Mouse (Mus musculus) small intestine, adult 2 months (tissue): ENCODE data around the gene Cacna1a. TPM values are rescaled to one million over a fixed set of nuclear protein-coding genes. Genes with fewer than 3 reads are reported as not detected.

Experiments
- H3K27ac ChIP-seq: fragments of 200-500 bp; 2 replicates; pipeline ENCODE4 v1.5.1; 2012; ENCODE audit warnings: low read depth, low read length, control low read depth, inconsistent platforms; ENCODE audit not compliant: insufficient read depth
- H3K27me3 ChIP-seq: fragments of 200-500 bp; 2 replicates; pipeline ENCODE4 v1.6.1; 2012; ENCODE audit warnings: mild to moderate bottlenecking, moderate library complexity, low read length, inconsistent platforms; ENCODE audit not compliant: control insufficient read depth, insufficient read depth
- H3K36me3 ChIP-seq: fragments of 200-500 bp; 2 replicates; pipeline ENCODE4 v1.6.1; 2012; ENCODE audit warnings: mild to moderate bottlenecking, low read length, control low read depth, inconsistent platforms; ENCODE audit not compliant: control insufficient read depth, insufficient read depth
- H3K4me1 ChIP-seq: fragments of 200-500 bp; 2 replicates; pipeline ENCODE4 v1.6.1; 2012; ENCODE audit warnings: low read length, inconsistent platforms, mixed read lengths; ENCODE audit not compliant: control insufficient read depth, insufficient read depth, insufficient read length
- H3K4me3 ChIP-seq: fragments of 200-500 bp; 2 replicates; pipeline ENCODE4 v1.5.1; 2012; ENCODE audit warnings: low read depth, mild to moderate bottlenecking, control low read depth, inconsistent platforms, low read length, moderate library complexity
- CTCF ChIP-seq: fragments of 200-500 bp; IDR thresholded peaks from 2 replicates; pipeline ENCODE4 v1.5.1; 2012; ENCODE audit warnings: low read depth, mild to moderate bottlenecking, control low read depth, inconsistent platforms, low read length, moderate library complexity, mixed read lengths; ENCODE audit not compliant: insufficient replicate concordance, insufficient read length; ENCODE audit errors: extremely low read depth
- POLR2A ChIP-seq: fragments of 200-500 bp; IDR thresholded peaks from 2 replicates; pipeline ENCODE4 v1.6.1; 2012; ENCODE audit warnings: low read depth, mild to moderate bottlenecking, control low read depth, inconsistent platforms, low read length, moderate library complexity
- WGBS: fragments of 180-500 bp; shearing (Covaris S2); methylation state at CpG from one replicate; pipeline ENCODE4 v1.1.7; 2018; 5-methylcytosine and 5-hydroxymethylcytosine counted together
- polyA plus RNA-seq: library from polyadenylated mRNA; depleted of rRNA; stranded (reverse); fragments of >200 nt; gene quantifications from 2 replicates; pipeline ENCODE4 v1.2.3, GENCODE M21; 2012; rRNA removed

Gene Cacna1a
- polyA plus RNA-seq, 1 experiment: 23.5 TPM

- TF ChIP-seq CTCF (no peak), POLR2A (no peak)
- peaks cover 18% of the 10 kb centered on the region for H3K4me1 ChIP-seq
- peak within 1 kb of the TSS; percentile 52 for H3K27ac ChIP-seq
- H3K36me3 ChIP-seq: peaks cover 7% of the 10 kb centered on the region; the same call in 1 of the 2 replicates
- H3K27me3 ChIP-seq: no peaks in the 10 kb centered on the region
- peak within 1 kb of the TSS; percentile 99 for H3K4me3 ChIP-seq
- 4% methylated on average over 20 of the region's 20 CpGs for WGBS
Observed at GRCm38 (mm10) chr8:84686191-84687002, 298.2 kb downstream of the Cacna1a start, which contains the start of gene Trmt1. Gene Trmt1, plus strand, starts transcription at chr8:84686307.

GRCm38 (mm10) chr8:84687003-84687704 lies 298.9 kb downstream of the Cacna1a start:
- 1% methylated on average over 61 of the region's 62 CpGs for WGBS
- Histone ChIP-seq H3K36me3 (peaks cover 8% of the 10 kb centered on the region; the same call in 1 of the 2 replicates), H3K4me1 (peaks cover 18% of the 10 kb centered on the region), H3K27ac (peak overlapping the region; percentile 59), H3K4me3 (peak overlapping the region; percentile 99), H3K27me3 (no peaks in the 10 kb centered on the region)
- TF ChIP-seq POLR2A (no peak), CTCF (no peak)

- peaks cover 18% of the 10 kb centered on the region for H3K4me1 ChIP-seq
- peak within 1 kb of the TSS; percentile 99 for H3K4me3 ChIP-seq
- peak within 1 kb of the TSS; percentile 76 for H3K27ac ChIP-seq
- peak; percentile 56 for TF ChIP-seq POLR2A
- no peak for TF ChIP-seq CTCF
- peaks cover 8% of the 10 kb centered on the region; the same call in 1 of the 2 replicates for H3K36me3 ChIP-seq
- no peaks in the 10 kb centered on the region for H3K27me3 ChIP-seq
- WGBS: under 1% methylated on average over 37 of the region's 37 CpGs
Observed at GRCm38 (mm10) chr8:84687705-84688100, 299.5 kb downstream of the Cacna1a start, which contains the start of gene Nacc1. Gene Nacc1, minus strand, starts transcription at chr8:84687862.

- WGBS: under 1% methylated on average over 46 of the region's 47 CpGs
- Histone ChIP-seq H3K4me3 (peak overlapping the region; percentile 76), H3K27ac (peak overlapping the region; percentile 76), H3K36me3 (peaks cover 18% of the 10 kb centered on the region; the same call in 1 of the 2 replicates), H3K4me1 (peaks cover 18% of the 10 kb centered on the region), H3K27me3 (no peaks in the 10 kb centered on the region)
- TF ChIP-seq POLR2A (no peak), CTCF (no peak)
Observed at GRCm38 (mm10) chr8:84689091-84689915, 301.1 kb downstream of the Cacna1a start.

Other genes with a start within 250 kb of the Cacna1a start
- 21.0 and 50.8 TPM in 2 replicates for gene Cc2d1a, start 240.5 kb upstream of the Cacna1a start, polyA plus RNA-seq
- 0.05 and 0.22 TPM in 2 replicates for gene 4930432K21Rik, start 240.4 kb upstream of the Cacna1a start, polyA plus RNA-seq
- gene Nanos3, start 203.2 kb upstream of the Cacna1a start, polyA plus RNA-seq: 0.22 and 0.62 TPM in 2 replicates
- gene Zswim4, start 151.4 kb upstream of the Cacna1a start, polyA plus RNA-seq: 8.1 and 30.0 TPM in 2 replicates
- 46.2 and 63.5 TPM in 2 replicates for gene D8Ertd738e, start 138.7 kb upstream of the Cacna1a start, polyA plus RNA-seq
- gene Mri1, start 131.1 kb upstream of the Cacna1a start, polyA plus RNA-seq: 66.7 and 76.0 TPM in 2 replicates
- gene Ccdc130, start 118.1 kb upstream of the Cacna1a start, polyA plus RNA-seq: 11.9 and 37.3 TPM in 2 replicates